Mouse (Mus musculus): ENCODE measurements around the gene Celsr3. TPM values are rescaled to one million over a fixed set of nuclear protein-coding genes. Genes with fewer than 3 reads are reported as not detected.

Celsr3 gene
- polyA plus RNA-seq, 1 experiment from 2014 or later, result 21.3 TPM

Small RNAs within 50 kb of the gene (microRNA-seq; reads per million reads assigned to microRNA genes)
- not detected for gene Gm23156

Other genes with a start within 250 kb of the Celsr3 start
- 404 and 429 TPM in 2 replicates for gene Wdr6, start 247.6 kb upstream of the Celsr3 start, polyA plus RNA-seq (2015; fragmentation: Nextera tagmentation; extraction: Ambion mirVana)
- gene P4htm, start 228.7 kb upstream of the Celsr3 start, polyA plus RNA-seq (2015; fragmentation: Nextera tagmentation; extraction: Ambion mirVana), result 32.7 and 38.5 TPM in 2 replicates
- 51.7 and 53.3 TPM in 2 replicates for gene Arih2, start 176.9 kb upstream of the Celsr3 start, polyA plus RNA-seq (2015; fragmentation: Nextera tagmentation; extraction: Ambion mirVana)
- gene Slc25a20, start 164.2 kb upstream of the Celsr3 start, polyA plus RNA-seq (2015; fragmentation: Nextera tagmentation; extraction: Ambion mirVana), result 43.2 and 45.1 TPM in 2 replicates
- gene Prkar2a, start 137.0 kb upstream of the Celsr3 start, polyA plus RNA-seq (2015; fragmentation: Nextera tagmentation; extraction: Ambion mirVana), result 67.7 and 68.4 TPM in 2 replicates
- 230 and 239 TPM in 2 replicates for gene Ip6k2, start 42.5 kb upstream of the Celsr3 start, polyA plus RNA-seq (2015; fragmentation: Nextera tagmentation; extraction: Ambion mirVana)
- gene Nckipsd, start 18.0 kb upstream of the Celsr3 start, polyA plus RNA-seq (2015; fragmentation: Nextera tagmentation; extraction: Ambion mirVana), result 34.9 and 38.1 TPM in 2 replicates
- gene Slc26a6, start 27.0 kb downstream of the Celsr3 start, polyA plus RNA-seq (2015; fragmentation: Nextera tagmentation; extraction: Ambion mirVana), result 16.7 and 17.8 TPM in 2 replicates
- 0.18 and 0.24 TPM in 2 replicates for gene Tmem89, start 88.3 kb downstream of the Celsr3 start, polyA plus RNA-seq (2015; fragmentation: Nextera tagmentation; extraction: Ambion mirVana)
- 443 and 465 TPM in 2 replicates for gene Uqcrc1, start 110.3 kb downstream of the Celsr3 start, polyA plus RNA-seq (2015; fragmentation: Nextera tagmentation; extraction: Ambion mirVana)
- gene Col7a1, start 127.3 kb downstream of the Celsr3 start, polyA plus RNA-seq (2015; fragmentation: Nextera tagmentation; extraction: Ambion mirVana), result 2.5 and 2.7 TPM in 2 replicates
- not detected in 2 replicates for gene Ucn2, start 159.7 kb downstream of the Celsr3 start, polyA plus RNA-seq (2015; fragmentation: Nextera tagmentation; extraction: Ambion mirVana)
- gene Pfkfb4, start 165.5 kb downstream of the Celsr3 start, polyA plus RNA-seq (2015; fragmentation: Nextera tagmentation; extraction: Ambion mirVana), result 33.7 and 36.7 TPM in 2 replicates
- 66.0 and 68.4 TPM in 2 replicates for gene Shisa5, start 212.2 kb downstream of the Celsr3 start, polyA plus RNA-seq (2015; fragmentation: Nextera tagmentation; extraction: Ambion mirVana)
- 18.0 TPM in 2 replicates for gene Trex1, start 233.4 kb downstream of the Celsr3 start, polyA plus RNA-seq (2015; fragmentation: Nextera tagmentation; extraction: Ambion mirVana)
- gene Atrip, start 247.8 kb downstream of the Celsr3 start, polyA plus RNA-seq (2015; fragmentation: Nextera tagmentation; extraction: Ambion mirVana), result 35.2 and 35.6 TPM in 2 replicates